10 mouse cellular contexts compared by ENCODE assay signal in the genomic region with DNA sequence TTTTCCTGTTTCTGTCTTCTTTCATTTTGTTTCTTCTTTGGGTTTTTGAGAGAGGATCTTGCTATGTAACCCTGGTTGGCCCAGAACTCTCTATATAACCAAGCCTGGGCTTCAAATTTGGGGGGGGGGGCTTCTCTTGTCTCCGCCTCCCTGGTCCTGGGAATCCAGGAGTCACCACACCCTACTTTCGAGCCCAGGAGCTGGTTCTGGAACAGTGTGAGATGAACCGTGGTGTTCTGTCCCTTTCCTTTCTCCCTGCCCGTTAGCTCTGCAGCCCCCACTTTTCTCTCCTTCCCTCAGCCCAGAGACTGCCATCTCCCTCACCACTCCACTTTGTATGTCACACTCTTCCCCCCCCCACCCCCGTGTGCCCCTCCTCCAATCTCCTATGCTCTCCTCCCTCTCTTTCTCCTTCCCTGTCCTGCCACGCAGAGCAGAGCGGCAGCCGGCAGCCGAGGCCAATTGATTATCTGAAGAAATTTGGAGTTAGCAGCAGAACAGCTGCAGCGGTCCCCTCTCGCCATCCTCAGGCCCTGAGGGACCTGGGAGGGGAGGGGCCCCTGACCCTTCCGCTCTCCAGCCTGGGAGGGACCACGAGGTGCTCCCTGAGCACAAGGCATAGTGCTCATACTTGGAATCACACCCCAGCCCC. TPM values are rescaled to one million over a fixed set of nuclear protein-coding genes. Genes with fewer than 3 reads are reported as not detected.
DNase-seq lines count a peak whose midpoint lies in the region; ATAC-seq and TF ChIP-seq lines count a peak whose summit lies in the region.
"Had no signal": no experiment of that assay in that cellular context is flagged by ENCODE, and none has a peak within 500 bp of the region (broad histone marks: within the 10 kb centered on the region; RNA-seq: fewer than 3 reads in every experiment).

No protein-coding gene starts in this region.

- H3K4me3 ChIP-seq in gastrocnemius, adult 2 months = peak overlapping the region; percentile 35
- H3K4me3 ChIP-seq in embryonic facial prominence, embryonic 10.5 days = peak overlapping the region; percentile 38
- H3K4me3 ChIP-seq in hindbrain, embryonic 13.5 days = no peak overlapping the region
- H3K4me3 ChIP-seq in midbrain, embryonic 16.5 days (ENCODE audit: low read depth, low read length) = no peak overlapping the region

- peak; percentile 27 for ATAC-seq in hindbrain, embryonic 13.5 days (ENCODE audit: low FRiP score)
- peak; percentile 37 for ATAC-seq in midbrain, embryonic 16.5 days

- H3K4me2 ChIP-seq in hindbrain, embryonic 13.5 days = peak overlapping the region; percentile 39
- H3K4me2 ChIP-seq in midbrain, embryonic 16.5 days (ENCODE audit: low read length) = peak overlapping the region; percentile 10; the same call in 1 of the 2 replicates

- H3K27ac ChIP-seq in gastrocnemius, adult 2 months = no peak overlapping the region; the same call in 1 of the 2 replicates
- peak overlapping the region; percentile 76 for H3K27ac ChIP-seq in embryonic facial prominence, embryonic 10.5 days (replicated peaks)
- H3K27ac ChIP-seq in hindbrain, embryonic 13.5 days = peak overlapping the region; percentile 93
- peak overlapping the region; percentile 76 for H3K27ac ChIP-seq in midbrain, embryonic 16.5 days (ENCODE audit: low read length)
- H3K27ac ChIP-seq: stomach, postnatal 0 days had no signal

- intact Hi-C loops in gastrocnemius, adult 2 months (cut with DNase I) = loop anchor here (5.0 to 10.0 kb wide), 4 partner anchors 68 to 446 kb away; a partner anchor contains a TSS

- 21% methylated on average over 13 of the region's 13 CpGs for WGBS in embryonic facial prominence, embryonic 10.5 days
- 8% methylated on average over 12 of the region's 13 CpGs for WGBS in hindbrain, embryonic 13.5 days
- 14% methylated on average over 13 of the region's 13 CpGs for WGBS in midbrain, embryonic 16.5 days

- H3K9ac ChIP-seq in hindbrain, embryonic 13.5 days = peak overlapping the region; percentile 60
- H3K9ac ChIP-seq in midbrain, embryonic 16.5 days (ENCODE audit: low read depth, low read length) = peak overlapping the region; percentile 10; the same call in 1 of the 2 replicates

- no peak for TF ChIP-seq CTCF in gastrocnemius, adult 2 months (IDR thresholded peaks at IDR 0.05)

- peaks cover 71% of the 10 kb centered on the region for H3K27me3 ChIP-seq in embryonic facial prominence, embryonic 10.5 days (replicated peaks; ENCODE audit: low read depth, poor library complexity, severe bottlenecking)
- no peaks in the 10 kb centered on the region for H3K27me3 ChIP-seq in hindbrain, embryonic 13.5 days
- no peaks in the 10 kb centered on the region for H3K27me3 ChIP-seq in midbrain, embryonic 16.5 days (ENCODE audit: control insufficient read depth, insufficient read depth, low read depth, low read length)

- no peak for DNase-seq in gastrocnemius, adult 2 months
- DNase-seq in gastrocnemius, adult 8-10 months (ENCODE audit: low spot score in 2 of 2) = no peak
- peak; percentile 60 for DNase-seq in embryonic facial prominence, embryonic 10.5 days (ENCODE audit: low spot score)
- DNase-seq in layer of hippocampus, postnatal 10 days (ENCODE audit: low spot score in 2 of 2) = no peak
- DNase-seq in cerebellum, adult 11 months = no peak
- no peak for DNase-seq in layer of hippocampus, adult 18-20 months (ENCODE audit: low spot score in 2 of 2)
- DNase-seq: lung, postnatal 14 days had no signal

- peaks cover 42% of the 10 kb centered on the region for H3K4me1 ChIP-seq in embryonic facial prominence, embryonic 10.5 days
- H3K4me1 ChIP-seq in hindbrain, embryonic 13.5 days (replicated peaks) = peaks cover 53% of the 10 kb centered on the region
- peaks cover 36% of the 10 kb centered on the region for H3K4me1 ChIP-seq in midbrain, embryonic 16.5 days (ENCODE audit: control insufficient read depth, insufficient read depth, low read length)

- no peaks in the 10 kb centered on the region for H3K36me3 ChIP-seq in embryonic facial prominence, embryonic 10.5 days (replicated peaks)
- no peaks in the 10 kb centered on the region for H3K36me3 ChIP-seq in hindbrain, embryonic 13.5 days
- no peaks in the 10 kb centered on the region for H3K36me3 ChIP-seq in midbrain, embryonic 16.5 days (ENCODE audit: control insufficient read depth, insufficient read depth, low read length)

- no peaks in the 10 kb centered on the region for H3K9me3 ChIP-seq in embryonic facial prominence, embryonic 10.5 days
- no peaks in the 10 kb centered on the region for H3K9me3 ChIP-seq in hindbrain, embryonic 13.5 days
- H3K9me3 ChIP-seq in midbrain, embryonic 16.5 days (replicated peaks; ENCODE audit: control insufficient read depth, low read length, poor library complexity, severe bottlenecking) = no peaks in the 10 kb centered on the region

RNA-seq across cellular contexts. Expression of a gene that starts 8.1 kb away (rescaled TPM):
- not detected for total RNA-seq in gastrocnemius, adult 2 months (2021)
- not detected for total RNA-seq in gastrocnemius, adult 8-10 months (2022)
- polyA plus RNA-seq in embryonic facial prominence, embryonic 10.5 days (2016; fragmentation: Nextera tagmentation; extraction: Ambion mirVana) = 4.1 and 4.7 TPM in 2 replicates
- 8.1 and 9.8 TPM in 2 replicates for polyA plus RNA-seq in hindbrain, embryonic 13.5 days (2015; fragmentation: Nextera tagmentation; extraction: Ambion mirVana)
- polyA plus RNA-seq in midbrain, embryonic 16.5 days (2015; fragmentation: Nextera tagmentation; extraction: Ambion mirVana) = 0.45 and 1.2 TPM in 2 replicates
- total RNA-seq in layer of hippocampus, postnatal 10 days (2021) = 1 to 10 TPM; 1.8 TPM
- 1 to 10 TPM in 1 of 2 experiments, under 1 TPM in 1; 0.68 to 1.1 TPM for total RNA-seq in layer of hippocampus, adult 18-20 months (2021)
- polyA plus RNA-seq: stomach, postnatal 0 days had no signal

RNA-seq across cellular contexts. Expression of a gene that starts 21.0 kb away (rescaled TPM):
- under 1 TPM; 0.47 to 0.54 TPM for total RNA-seq in gastrocnemius, adult 2 months (2021)
- 1 to 10 TPM in 1 of 4 experiments, under 1 TPM in 3; 0.75 to 1.4 (median 0.85) TPM for total RNA-seq in gastrocnemius, adult 8-10 months (2022)
- polyA plus RNA-seq in embryonic facial prominence, embryonic 10.5 days (2016; fragmentation: Nextera tagmentation; extraction: Ambion mirVana) = 28.3 and 35.3 TPM in 2 replicates
- 49.4 and 52.1 TPM in 2 replicates for polyA plus RNA-seq in hindbrain, embryonic 13.5 days (2015; fragmentation: Nextera tagmentation; extraction: Ambion mirVana)
- polyA plus RNA-seq in midbrain, embryonic 16.5 days (2015; fragmentation: Nextera tagmentation; extraction: Ambion mirVana) = 43.7 and 44.0 TPM in 2 replicates
- total RNA-seq in layer of hippocampus, postnatal 10 days (2021) = 10 to 100 TPM; 32.3 to 33.0 TPM
- 10 to 100 TPM; 13.4 to 13.6 TPM for total RNA-seq in layer of hippocampus, adult 18-20 months (2021)

RNA-seq across cellular contexts. Expression of a gene that starts 33.1 kb away (rescaled TPM):
- total RNA-seq in gastrocnemius, adult 2 months (2021) = 10 to 100 TPM; 88.3 to 90.9 TPM
- 100 to 1,000 TPM in 1 of 4 experiments, 10 to 100 TPM in 3; 82.9 to 101 (median 85.3) TPM for total RNA-seq in gastrocnemius, adult 8-10 months (2022)
- 185 and 189 TPM in 2 replicates for polyA plus RNA-seq in embryonic facial prominence, embryonic 10.5 days (2016; fragmentation: Nextera tagmentation; extraction: Ambion mirVana)
- 186 and 190 TPM in 2 replicates for polyA plus RNA-seq in hindbrain, embryonic 13.5 days (2015; fragmentation: Nextera tagmentation; extraction: Ambion mirVana)
- polyA plus RNA-seq in midbrain, embryonic 16.5 days (2015; fragmentation: Nextera tagmentation; extraction: Ambion mirVana) = 209 and 222 TPM in 2 replicates
- total RNA-seq in layer of hippocampus, postnatal 10 days (2021) = 100 to 1,000 TPM; 165 TPM
- total RNA-seq in layer of hippocampus, adult 18-20 months (2021) = 100 to 1,000 TPM; 141 to 146 TPM

RNA-seq across cellular contexts. Expression of a gene that starts 33.3 kb away (rescaled TPM):
- total RNA-seq in gastrocnemius, adult 2 months (2021) = 10 to 100 TPM; 27.1 to 31.9 TPM
- 10 to 100 TPM; 23.6 to 28.9 (median 24.8) TPM for total RNA-seq in gastrocnemius, adult 8-10 months (2022)
- 92.1 and 98.5 TPM in 2 replicates for polyA plus RNA-seq in embryonic facial prominence, embryonic 10.5 days (2016; fragmentation: Nextera tagmentation; extraction: Ambion mirVana)
- 118 and 128 TPM in 2 replicates for polyA plus RNA-seq in hindbrain, embryonic 13.5 days (2015; fragmentation: Nextera tagmentation; extraction: Ambion mirVana)
- polyA plus RNA-seq in midbrain, embryonic 16.5 days (2015; fragmentation: Nextera tagmentation; extraction: Ambion mirVana) = 105 and 107 TPM in 2 replicates
- total RNA-seq in layer of hippocampus, postnatal 10 days (2021) = 10 to 100 TPM; 72.0 to 79.4 TPM
- 10 to 100 TPM; 54.5 to 55.3 TPM for total RNA-seq in layer of hippocampus, adult 18-20 months (2021)

Comparison
In these comparisons a context has a peak if more than half of its experiments do, and no peak if none do; other contexts are left out.
1. H3K4me3 ChIP-seq: peak in gastrocnemius, adult 2 months (single experiment) and embryonic facial prominence, embryonic 10.5 days (single experiment); none in hindbrain, embryonic 13.5 days (single experiment) and midbrain, embryonic 16.5 days (single experiment).
2. RNA of a gene that starts 21.0 kb away (total RNA-seq): 32.3 to 33.0 TPM in layer of hippocampus, postnatal 10 days and 13.4 to 13.6 TPM in layer of hippocampus, adult 18-20 months; 0.75 to 1.4 TPM in gastrocnemius, adult 8-10 months and 0.47 to 0.54 TPM in gastrocnemius, adult 2 months; every median in the first group is over 4 times any median in the second.